Mouse (Mus musculus) c-Kit-positive CD71-negative TER-119-negative erythroid progenitor cells, embryonic 14.5 days (primary cell): ENCODE measurements around the gene Pdcd1lg2.

Source experiments
- DNase-seq: peaks from one replicate; pipeline ENCODE4 v3.0.0-alpha.2; 2013; ENCODE audit warnings: low read depth

The Pdcd1lg2 gene

GRCm38 (mm10) chr19:29470652-29471051, 59.9 kb downstream of the Pdcd1lg2 start:
- no peak for DNase-seq

- DNase-seq = no peak
Observed at GRCm38 (mm10) chr19:29472424-29472823, 61.7 kb downstream of the Pdcd1lg2 start.

- no peak for DNase-seq
Observed at GRCm38 (mm10) chr19:29472946-29473345, 62.2 kb downstream of the Pdcd1lg2 start.

DNA sequence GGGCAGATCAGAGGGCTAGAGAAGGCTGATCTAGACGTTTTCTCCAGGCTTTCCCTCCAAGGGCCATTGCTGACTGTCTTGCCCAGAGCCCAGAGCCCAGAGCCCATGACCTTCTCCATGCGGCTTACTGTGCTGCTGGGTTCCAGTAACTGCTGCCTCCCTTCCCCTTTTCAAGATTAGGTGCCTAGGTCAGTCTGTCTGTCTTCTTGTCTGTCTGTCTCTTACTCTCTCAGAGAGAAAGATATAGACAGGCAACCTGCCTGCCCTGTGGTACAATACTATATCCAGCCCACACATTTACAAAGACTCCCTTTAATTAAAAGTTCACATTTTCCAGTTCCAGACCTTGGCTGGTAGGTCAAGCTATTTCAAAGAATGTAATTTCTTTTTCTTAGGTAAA, 64.1 kb downstream of the Pdcd1lg2 start:
- no peak for DNase-seq

DNA sequence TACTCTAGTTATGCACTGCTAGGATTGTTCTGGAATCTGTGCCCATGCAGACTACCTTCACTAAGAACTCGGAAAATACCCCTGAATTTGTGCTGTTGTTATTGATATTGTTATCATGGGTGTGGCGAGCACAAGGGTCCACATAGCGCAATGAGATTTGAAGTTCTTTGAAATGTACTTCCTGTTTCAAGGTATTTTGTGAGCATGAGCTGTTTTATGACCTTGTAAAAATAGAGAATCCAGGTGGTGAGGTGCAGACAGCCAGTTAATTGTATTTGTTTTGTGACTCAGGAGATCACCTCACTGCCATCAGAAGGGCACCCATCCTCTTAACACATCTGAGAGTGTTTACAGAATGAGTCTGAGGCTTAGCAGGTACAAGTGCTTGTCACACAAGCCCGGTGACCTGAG, 64.5 kb downstream of the Pdcd1lg2 start:
- no peak for DNase-seq

- DNase-seq = no peak
Observed at GRCm38 (mm10) chr19:29478598-29478997, 67.9 kb downstream of the Pdcd1lg2 start.

- no peak for DNase-seq
Observed at GRCm38 (mm10) chr19:29481578-29481977, 70.9 kb downstream of the Pdcd1lg2 start.

DNA sequence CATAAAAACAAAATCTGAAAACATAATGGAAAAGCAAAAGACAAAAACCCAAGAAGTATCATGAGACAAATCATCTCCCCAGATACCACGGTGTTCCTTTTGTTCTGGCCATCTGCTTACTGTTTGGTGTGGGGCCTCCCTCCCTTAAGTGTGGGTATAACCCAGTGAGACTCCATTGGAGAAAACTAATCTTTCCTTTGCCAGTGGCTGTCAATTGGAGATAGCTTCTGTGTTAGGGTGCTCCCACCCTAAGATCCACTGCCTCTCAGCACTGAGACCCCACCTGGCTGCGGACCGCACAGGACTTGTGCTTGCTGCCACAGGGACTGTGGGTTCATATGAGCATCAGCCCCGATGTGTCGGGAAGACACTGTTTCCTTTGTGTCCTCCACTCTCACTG, 71.4 kb downstream of the Pdcd1lg2 start:
- no peak for DNase-seq

- no peak for DNase-seq
Observed at GRCm38 (mm10) chr19:29482637-29483036, 71.9 kb downstream of the Pdcd1lg2 start.

DNA sequence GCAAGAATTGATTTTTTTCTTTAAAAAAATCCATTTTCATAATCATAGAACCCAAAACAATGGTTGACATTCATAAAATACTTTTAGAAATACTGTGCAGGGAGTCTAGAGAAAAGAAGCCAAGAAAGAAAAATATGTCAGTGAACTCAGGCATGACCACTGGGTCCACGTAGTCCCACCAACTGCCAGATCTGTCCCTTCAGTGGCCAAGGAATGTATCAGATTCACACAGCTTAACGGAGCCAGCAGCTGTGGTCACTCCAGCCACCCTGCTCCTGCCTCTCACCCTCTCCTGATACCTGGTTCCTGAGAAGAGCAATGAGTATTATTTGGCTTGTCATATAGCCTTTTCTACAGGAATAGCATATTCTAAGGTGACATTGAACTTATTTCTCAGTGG, 72.7 kb downstream of the Pdcd1lg2 start:
- no peak for DNase-seq

DNA sequence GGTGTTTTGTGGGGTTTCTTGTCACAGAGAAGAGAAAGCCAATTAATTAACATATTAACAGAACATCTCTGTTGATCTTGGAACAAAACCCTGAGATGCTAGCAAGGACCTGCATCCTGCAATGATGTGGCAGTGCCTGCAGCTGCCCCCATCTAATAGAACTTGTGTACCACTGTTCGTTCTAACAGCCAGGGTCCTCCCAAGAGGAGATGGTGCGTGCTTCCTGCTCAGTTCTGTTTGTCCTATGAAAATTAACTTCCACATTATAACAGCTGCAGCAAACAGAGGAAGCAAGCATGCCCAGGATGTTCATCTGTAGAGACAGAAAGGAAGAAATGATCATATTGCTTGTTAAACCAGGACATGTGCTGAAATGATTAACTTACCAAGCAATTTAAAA, 73.8 kb downstream of the Pdcd1lg2 start:
- DNase-seq = no peak

GRCm38 (mm10) chr19:29485257-29485948, 74.7 kb downstream of the Pdcd1lg2 start:
- no peak for DNase-seq

DNA sequence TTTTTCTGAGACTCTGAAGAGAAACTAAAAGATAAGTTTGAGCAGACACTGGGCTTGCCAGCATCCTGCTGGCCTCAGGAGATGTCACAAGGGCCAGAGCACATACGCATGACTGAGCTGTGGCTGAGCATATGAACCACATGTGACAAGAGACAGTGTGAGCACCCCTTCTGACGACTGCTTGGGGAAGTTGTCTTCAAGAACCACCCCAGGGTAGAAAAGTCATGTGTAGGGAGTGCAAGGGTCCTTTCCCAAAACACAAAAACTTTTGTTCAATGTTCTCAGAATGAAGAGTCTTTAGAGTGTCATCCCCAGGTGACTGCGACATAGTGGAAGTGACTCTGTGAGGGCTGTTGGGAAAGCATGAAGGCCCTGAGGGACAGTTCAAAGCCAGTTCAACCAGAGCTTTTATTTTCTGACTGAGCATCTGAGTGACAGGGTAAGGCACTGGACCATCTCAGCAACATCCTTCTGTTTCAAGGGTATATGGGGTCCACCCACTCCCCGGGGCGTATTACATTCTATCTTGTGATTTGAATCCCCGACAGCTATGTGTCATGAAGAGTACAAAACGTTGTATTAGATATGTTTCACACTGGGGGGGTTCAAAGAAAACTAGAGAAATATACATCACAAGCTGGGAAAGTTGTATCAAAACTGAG, 76.0 kb downstream of the Pdcd1lg2 start:
- no peak for DNase-seq

- DNase-seq = no peak
Observed at GRCm38 (mm10) chr19:29487326-29488072, 76.8 kb downstream of the Pdcd1lg2 start.

GRCm38 (mm10) chr19:29488073-29488390, 77.3 kb downstream of the Pdcd1lg2 start:
- no peak for DNase-seq

DNA sequence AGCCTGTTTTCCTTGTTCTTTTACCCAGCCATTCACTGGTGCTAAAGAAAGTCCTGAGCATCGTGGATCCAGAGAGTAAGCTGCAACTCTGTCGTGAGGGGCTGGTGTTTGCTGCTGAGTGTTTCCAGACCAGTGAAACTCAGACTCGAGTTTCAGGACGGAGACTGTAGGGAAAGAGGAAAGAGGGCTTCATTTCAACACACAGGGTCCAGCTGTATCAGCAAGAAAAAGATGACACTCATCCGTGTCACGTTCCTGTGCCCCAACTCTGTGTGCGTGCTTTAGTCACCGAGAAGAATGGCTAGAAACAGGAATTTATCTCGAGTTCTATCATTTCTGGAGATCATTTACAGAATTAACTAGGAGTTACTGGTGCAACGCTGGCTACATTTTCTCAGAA, 77.7 kb downstream of the Pdcd1lg2 start:
- no peak for DNase-seq

DNA sequence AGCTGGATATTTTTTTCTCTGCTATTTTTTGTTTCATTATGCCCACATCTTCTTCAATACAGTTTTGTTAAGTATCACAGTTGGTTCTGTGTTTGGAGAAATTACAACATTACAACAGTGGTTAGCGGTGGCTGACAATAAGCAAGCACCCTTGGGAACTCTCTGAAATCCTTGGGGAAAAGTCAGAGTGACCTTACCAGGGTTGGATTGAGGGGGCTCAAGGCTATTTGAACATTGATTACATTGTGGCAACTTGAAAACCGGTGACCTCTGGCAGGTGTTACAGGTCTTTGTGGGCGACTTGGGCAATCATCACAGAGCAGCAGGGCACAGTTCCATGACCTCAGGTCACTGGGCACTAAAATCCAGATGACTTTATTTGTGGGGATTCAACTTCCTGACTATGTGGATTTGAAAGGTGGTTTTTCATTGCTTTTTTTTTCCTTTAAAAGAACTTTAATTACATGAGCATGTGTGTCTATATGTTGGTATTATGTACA, 79.1 kb downstream of the Pdcd1lg2 start:
- DNase-seq = no peak

- DNase-seq = no peak
Observed at GRCm38 (mm10) chr19:29491467-29491866, 80.7 kb downstream of the Pdcd1lg2 start.

DNA sequence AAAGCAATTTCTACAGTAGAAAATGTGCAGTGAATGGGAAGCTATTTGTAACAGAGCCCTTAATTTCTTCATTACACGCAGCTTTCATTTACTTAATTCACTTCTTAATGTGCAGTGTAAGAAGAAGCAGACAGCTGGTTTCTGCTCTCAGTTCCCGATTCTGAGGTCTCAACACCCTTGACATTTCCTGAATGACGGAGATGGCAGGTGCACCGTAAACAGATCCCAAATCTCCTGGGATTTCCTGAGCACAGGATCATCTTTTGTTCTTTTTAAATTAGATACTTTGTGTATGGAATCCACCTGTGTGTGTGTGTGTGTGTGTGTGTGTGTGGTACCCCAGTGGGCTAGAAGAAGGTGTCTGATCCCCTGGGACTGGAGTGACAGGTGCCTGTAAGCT, 83.7 kb downstream of the Pdcd1lg2 start:
- no peak for DNase-seq

- no peak for DNase-seq
Observed at GRCm38 (mm10) chr19:29496001-29496597, 85.4 kb downstream of the Pdcd1lg2 start.

- no peak for DNase-seq
Observed at GRCm38 (mm10) chr19:29496786-29497557, 86.3 kb downstream of the Pdcd1lg2 start.

DNA sequence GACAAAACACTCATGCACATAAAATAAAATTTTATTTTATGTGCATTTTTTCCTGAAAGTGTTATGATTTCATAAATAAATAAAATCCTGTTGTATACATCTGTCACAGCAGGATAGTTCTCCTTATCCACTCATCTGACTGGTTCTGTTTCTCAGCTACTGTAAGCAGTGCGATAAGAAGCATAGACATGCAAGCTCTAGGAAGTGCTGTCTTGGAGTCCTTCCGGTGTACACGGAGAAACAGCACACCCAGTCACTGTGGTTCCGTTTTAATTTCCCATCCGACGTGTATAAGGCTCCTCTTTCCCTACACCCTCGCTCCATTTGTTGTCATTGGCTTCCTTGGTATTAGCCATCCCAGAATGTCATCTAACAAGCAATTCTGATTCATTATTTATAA, 87.2 kb downstream of the Pdcd1lg2 start:
- DNase-seq = no peak
